Mouse (Mus musculus): Measurements from ENCODE around the gene Akap13.

The Akap13 gene

DNA sequence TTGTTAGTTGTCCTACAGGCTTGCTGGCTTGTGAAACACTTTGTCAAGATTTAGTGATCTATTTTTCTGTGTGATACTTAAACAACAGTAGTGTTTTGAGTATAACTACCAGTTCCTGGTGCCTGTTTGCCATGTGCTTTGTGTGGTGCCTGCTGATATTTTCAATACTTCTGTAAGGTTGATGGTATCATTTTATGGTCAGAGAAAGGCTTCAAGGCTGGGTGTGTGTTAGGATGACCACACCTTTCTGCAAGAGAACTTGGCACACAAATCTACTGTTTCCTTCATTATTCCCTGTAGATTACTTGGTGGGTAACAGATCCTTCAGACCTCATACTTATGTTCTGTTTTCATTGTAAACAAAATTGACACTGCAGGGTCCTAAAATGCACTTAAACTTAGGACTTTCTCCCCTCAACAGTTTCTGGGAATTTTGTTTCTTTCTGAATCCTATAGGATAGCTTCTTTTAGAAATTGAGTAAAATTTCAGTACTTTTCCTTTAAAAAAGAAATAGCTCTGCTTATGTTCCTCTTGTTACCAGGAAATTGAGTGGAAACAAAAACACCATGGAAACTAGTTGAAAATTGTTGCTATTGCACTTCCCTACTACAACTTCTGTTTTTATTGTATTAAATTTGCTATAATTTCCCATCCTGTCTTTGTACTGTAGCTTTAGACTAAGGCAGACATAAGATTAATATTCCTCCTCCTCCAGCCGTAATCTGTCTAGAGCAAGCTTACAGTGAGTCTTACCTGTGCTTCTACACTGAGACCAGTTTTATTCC lies 120.7 kb downstream of the Akap13 start:
- ChIA-PET POLR2A (interaction anchor here in 1 of 4 experiments (1.5 kb wide), 1 partner anchor 10 kb away, joined by 4 read pairs; no protein-coding TSS in a partner anchor), CTCF (no interaction called here)

DNA sequence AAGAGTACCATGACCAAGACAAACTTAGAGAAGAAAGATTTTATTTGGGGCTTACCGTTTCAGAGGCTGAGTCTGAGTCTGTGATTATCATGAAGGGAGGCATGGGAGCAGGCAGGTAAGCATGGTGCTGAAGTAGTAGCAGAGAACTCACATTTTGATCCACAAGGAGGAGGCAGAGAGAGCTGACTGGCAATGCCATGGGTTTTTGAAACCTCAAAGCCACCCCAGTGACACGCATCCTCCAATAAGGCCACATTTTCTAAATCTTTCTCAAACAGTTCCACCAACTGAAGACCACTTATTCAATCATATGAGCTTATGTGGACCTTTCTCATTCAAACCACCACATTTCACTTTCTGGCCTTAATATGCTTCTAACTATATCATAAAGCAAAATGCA lies 121.5 kb downstream of the Akap13 start:
- CTCF ChIA-PET: interaction anchor here in 1 of 4 experiments (1.1 kb wide), 1 partner anchor 33 kb away, joined by 5 read pairs; no protein-coding TSS in a partner anchor
- POLR2A ChIA-PET: interaction anchor here in 1 of 4 experiments (1.5 kb wide), 1 partner anchor 9 kb away, joined by 4 read pairs; no protein-coding TSS in a partner anchor

DNA sequence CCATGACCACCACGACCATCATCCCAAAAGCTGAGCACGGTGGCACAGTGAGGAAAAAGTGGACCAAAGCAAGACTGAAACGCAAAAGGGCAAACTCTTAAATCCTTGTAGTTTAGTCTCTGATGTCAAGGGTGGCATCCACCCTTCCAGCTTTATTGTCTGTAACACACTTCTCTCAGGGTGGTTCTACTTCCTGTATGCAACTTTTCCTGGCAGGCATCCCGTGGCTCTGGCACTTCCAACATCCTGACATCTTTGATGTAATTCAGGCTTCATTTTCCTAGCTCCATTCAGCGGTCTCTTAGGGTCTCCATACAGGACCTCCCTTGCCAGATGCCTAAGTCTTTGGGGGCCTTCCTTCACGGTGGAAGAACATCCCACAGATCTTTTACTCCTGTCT lies 122.0 kb downstream of the Akap13 start:
- CTCF ChIA-PET: interaction anchor here in 1 of 4 experiments (1.1 kb wide), 1 partner anchor 32 kb away, joined by 5 read pairs; no protein-coding TSS in a partner anchor

GRCm38 (mm10) chr7:75578647-75579046 lies 123.3 kb downstream of the Akap13 start:
- POLR2A ChIA-PET: interaction anchor here in 1 of 4 experiments (1.2 kb wide), 1 partner anchor 11 kb away, joined by 3 read pairs; no protein-coding TSS in a partner anchor

More for the DNA sequence above, 122.0 kb downstream of the Akap13 start:
- POLR2A ChIA-PET: interaction anchor here in 1 of 4 experiments (1.2 to 1.5 kb wide), 2 partner anchors 9 to 12 kb away, joined by 3 to 4 read pairs; no protein-coding TSS in a partner anchor

GRCm38 (mm10) chr7:75582091-75582490 lies 126.8 kb downstream of the Akap13 start:
- POLR2A ChIA-PET: interaction anchor here in 1 of 4 experiments (0.8 kb wide), 1 partner anchor 14 kb away, joined by 3 read pairs; no protein-coding TSS in a partner anchor
- CTCF ChIA-PET: no interaction called here

More at GRCm38 (mm10) chr7:75578647-75579046, 123.3 kb downstream of the Akap13 start:
- CTCF ChIA-PET: interaction anchor here in 1 of 4 experiments (0.6 kb wide), 2 partner anchors 13 to 1203 kb away, joined by 3 to 16 read pairs; no protein-coding TSS in a partner anchor

- CTCF ChIA-PET: interaction anchor here in 1 of 4 experiments (0.9 kb wide), 1 partner anchor 55 kb away, joined by 3 read pairs; no protein-coding TSS in a partner anchor
- POLR2A ChIA-PET: interaction anchor here in 2 of 4 experiments (1.2 kb wide), 2 partner anchors 9 to 12 kb away, joined by 3 read pairs; no protein-coding TSS in a partner anchor
Observed at GRCm38 (mm10) chr7:75584100-75584499, 128.8 kb downstream of the Akap13 start.

GRCm38 (mm10) chr7:75585409-75585808 lies 130.1 kb downstream of the Akap13 start:
- ChIA-PET CTCF (no interaction called here), POLR2A (interaction anchor here in 2 of 4 experiments (1.2 to 1.3 kb wide), 2 partner anchors 9 to 13 kb away, joined by 3 to 4 read pairs; no protein-coding TSS in a partner anchor)

DNA sequence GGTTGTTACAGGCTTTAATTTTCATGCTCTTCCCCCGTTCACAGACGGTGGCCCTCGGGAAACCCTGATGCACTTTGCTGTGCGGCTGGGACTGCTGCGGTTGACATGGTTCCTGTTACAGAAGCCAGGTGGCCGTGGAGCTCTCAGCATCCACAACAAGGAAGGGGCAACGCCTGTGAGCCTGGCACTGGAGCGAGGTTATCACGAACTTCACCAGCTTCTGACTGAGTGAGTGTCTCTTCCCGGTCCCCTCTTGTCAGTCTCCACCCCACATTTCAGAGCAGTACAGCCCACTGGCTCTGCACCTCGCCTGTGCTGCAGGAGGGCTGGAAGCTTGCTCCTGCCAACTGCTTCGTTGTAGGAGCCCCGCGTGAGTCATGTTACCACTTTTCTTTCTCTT lies 130.8 kb downstream of the Akap13 start:
- POLR2A ChIA-PET: interaction anchor here in 1 of 4 experiments (1.3 kb wide), 1 partner anchor 10 kb away, joined by 4 read pairs; no protein-coding TSS in a partner anchor

GRCm38 (mm10) chr7:75587727-75588126 lies 132.4 kb downstream of the Akap13 start:
- ChIA-PET CTCF (interaction anchor here in 1 of 4 experiments (0.6 kb wide), 1 partner anchor 291 kb away, joined by 3 read pairs; no protein-coding TSS in a partner anchor), POLR2A (no interaction called here)

More for the DNA sequence above, 130.8 kb downstream of the Akap13 start:
- CTCF ChIA-PET: no interaction called here

- CTCF ChIA-PET: no interaction called here
Observed at GRCm38 (mm10) chr7:75589304-75589973, 134.1 kb downstream of the Akap13 start.

GRCm38 (mm10) chr7:75591961-75592360 lies 136.6 kb downstream of the Akap13 start:
- ChIA-PET CTCF (no interaction called here), POLR2A (no interaction called here)

More at GRCm38 (mm10) chr7:75589304-75589973, 134.1 kb downstream of the Akap13 start:
- POLR2A ChIA-PET: interaction anchor here in 1 of 4 experiments (0.8 kb wide), 1 partner anchor 11 kb away, joined by 3 read pairs; no protein-coding TSS in a partner anchor

DNA sequence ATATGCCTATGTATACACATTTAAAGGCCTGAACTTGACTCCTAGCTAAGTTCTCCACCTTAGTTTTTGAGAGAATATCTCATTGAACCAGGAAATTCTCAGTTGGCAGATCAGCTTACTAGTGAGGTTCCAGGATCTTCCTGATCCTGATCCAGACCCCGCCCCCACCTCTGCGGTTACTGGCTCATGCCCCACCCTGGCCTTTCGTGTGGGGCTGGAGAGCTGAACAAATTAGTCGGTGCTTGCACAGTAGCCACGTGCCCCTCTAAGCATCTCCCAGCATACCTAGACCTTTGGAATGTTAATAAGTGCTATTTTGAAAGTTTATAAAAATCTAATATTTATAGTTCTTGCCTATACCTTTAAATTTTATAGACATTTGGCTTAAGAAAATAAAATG lies 139.5 kb downstream of the Akap13 start:
- CTCF ChIA-PET: interaction anchor here in 1 of 4 experiments (1.2 kb wide), 1 partner anchor 93 kb away, joined by 3 read pairs; no protein-coding TSS in a partner anchor
- POLR2A ChIA-PET: no interaction called here

GRCm38 (mm10) chr7:75595268-75595667 lies 139.9 kb downstream of the Akap13 start:
- ChIA-PET CTCF (interaction anchor here in 1 of 4 experiments (1.2 kb wide), 1 partner anchor 93 kb away, joined by 3 read pairs; no protein-coding TSS in a partner anchor), POLR2A (no interaction called here)

DNA sequence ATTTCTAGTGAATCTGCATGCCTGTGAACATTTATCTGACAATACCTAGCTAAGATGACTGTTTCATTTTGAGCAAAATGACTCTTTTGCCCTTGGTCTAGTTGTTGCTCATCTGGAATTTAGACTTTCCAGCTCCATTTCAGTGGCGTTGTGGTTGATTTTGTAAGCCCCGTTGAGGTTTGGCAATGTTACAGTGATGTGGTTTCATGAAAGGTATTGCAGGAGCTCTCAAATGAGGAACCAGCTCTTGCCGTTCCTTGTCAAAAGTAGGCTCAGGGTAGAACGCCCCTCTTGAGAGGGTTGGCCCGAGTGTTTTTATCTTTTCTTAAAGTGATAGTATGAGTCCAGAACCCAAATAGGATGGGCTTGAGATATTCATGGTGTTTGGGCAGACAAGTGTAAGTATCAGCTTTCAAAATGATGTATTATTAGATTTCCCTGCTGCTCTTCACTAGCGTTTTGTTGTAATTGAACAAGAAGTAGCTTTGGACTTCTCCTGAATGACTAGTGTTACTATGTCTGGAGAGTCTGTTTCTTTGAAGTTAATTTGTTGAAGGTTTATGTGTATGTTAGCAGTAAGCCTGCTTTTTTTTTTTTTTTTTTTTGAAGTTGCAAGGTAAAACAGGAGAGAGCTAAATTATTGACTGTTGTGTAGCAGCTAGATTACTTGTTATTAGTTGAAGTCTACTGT lies 140.9 kb downstream of the Akap13 start:
- ChIA-PET CTCF (interaction anchor here in 3 of 4 experiments (0.6 kb wide), 3 partner anchors 40 to 207 kb away, joined by 3 to 4 read pairs (median 3); no protein-coding TSS in a partner anchor), POLR2A (interaction anchor here in 2 of 4 experiments (1.0 to 1.2 kb wide), 2 partner anchors 14 to 33 kb away, joined by 3 to 4 read pairs; no protein-coding TSS in a partner anchor)

- CTCF ChIA-PET: no interaction called here
- POLR2A ChIA-PET: no interaction called here
Observed at GRCm38 (mm10) chr7:75597840-75598239, 142.5 kb downstream of the Akap13 start.

DNA sequence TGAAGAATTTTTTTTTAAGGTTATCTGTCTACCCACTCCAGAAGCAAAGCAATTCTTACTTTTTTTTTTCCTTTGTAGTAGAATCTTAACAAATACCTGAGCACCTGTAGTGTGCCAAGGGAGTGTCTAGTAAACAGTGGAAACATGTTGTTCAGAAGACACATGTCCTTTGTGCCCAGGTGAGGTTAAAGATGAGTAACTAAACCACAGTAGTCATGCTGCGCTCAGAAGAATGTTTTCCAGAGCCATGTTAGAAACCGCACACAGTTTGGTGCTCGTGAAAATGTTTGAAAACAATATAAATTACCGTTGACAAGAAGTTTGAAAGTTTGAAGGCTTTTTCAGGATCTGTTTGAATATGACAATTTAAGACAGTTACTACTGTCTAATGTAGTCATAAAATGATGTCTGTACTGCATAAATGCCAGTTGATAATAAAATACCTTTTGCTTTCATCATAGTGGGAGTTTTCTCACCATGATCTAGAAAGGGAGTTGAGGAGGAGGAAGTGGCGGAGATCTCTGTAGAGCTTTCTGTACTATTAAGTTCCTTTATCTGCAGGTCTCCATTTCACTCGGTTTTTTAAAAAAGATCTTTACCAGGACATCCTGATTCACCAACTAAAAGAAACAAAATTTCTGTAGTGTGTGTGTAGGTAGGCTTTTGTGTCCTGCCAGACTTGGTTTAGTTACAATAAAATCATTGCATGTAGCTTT lies 145.2 kb downstream of the Akap13 start:
- POLR2A ChIA-PET: no interaction called here

DNA sequence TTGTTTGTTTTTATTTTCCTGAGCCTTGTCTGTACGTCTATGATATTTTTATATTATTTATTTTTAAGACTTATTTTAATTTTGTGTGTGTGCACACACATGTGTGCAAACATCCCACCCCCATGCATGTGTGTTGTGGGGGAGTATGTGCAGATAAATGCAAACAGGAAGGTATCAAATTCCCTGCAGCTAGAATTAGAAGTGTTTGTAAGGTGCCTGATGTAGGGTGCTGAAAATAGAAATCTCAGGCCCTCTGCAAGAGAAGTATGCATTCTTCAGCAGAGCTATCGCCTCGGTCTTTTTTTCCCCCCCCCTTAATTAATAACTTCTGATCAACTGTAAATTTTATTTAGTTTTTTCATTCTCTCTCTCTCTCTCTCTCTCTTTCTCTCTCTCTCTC lies 151.9 kb downstream of the Akap13 start:
- ChIA-PET CTCF (no interaction called here), POLR2A (no interaction called here)

More for the DNA sequence above, 145.2 kb downstream of the Akap13 start:
- CTCF ChIA-PET: no interaction called here

DNA sequence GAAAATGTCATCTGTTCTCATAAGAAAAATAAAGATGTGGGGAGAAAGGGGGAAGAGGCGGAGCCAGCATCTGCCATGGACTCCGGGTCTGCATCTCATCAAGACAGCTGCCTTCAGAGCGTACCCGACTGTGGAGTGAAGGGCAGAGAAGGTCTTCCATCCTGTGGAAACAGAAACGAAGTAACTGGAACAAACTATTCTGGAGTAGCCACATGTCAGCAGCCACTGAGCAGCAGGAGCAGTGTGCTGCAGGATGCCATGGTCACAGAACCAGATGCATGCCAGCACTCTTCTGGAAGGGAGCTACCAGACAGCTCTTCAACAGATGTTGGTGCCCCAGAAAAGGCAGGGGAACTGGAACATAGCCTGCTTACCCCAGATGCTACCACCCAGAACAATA lies 153.4 kb downstream of the Akap13 start:
- ChIA-PET POLR2A (no interaction called here), CTCF (interaction anchor here in 1 of 4 experiments (0.6 kb wide), 1 partner anchor 473 kb away, joined by 6 read pairs; no protein-coding TSS in a partner anchor)
